Mouse (Mus musculus) liver, adult 2 months (tissue): ENCODE measurements around the gene Mpdu1. TPM values are rescaled to one million over a fixed set of nuclear protein-coding genes. Genes with fewer than 3 reads are reported as not detected.

Experiments used
- DNase-seq: peaks from one replicate; pipeline ENCODE4 v3.0.0-alpha.2; 2011; ENCODE audit warnings: low read depth, low spot score; ENCODE audit errors: extremely low read depth
- H3K27ac ChIP-seq: fragments of 200-500 bp; replicated peaks from 2 replicates; pipeline ENCODE4 v1.5.1; 2012; ENCODE audit warnings: low read depth, mild to moderate bottlenecking, control low read depth, inconsistent platforms, low read length; ENCODE audit not compliant: insufficient read depth
- H3K27me3 ChIP-seq: fragments of 200-500 bp; 2 replicates; pipeline ENCODE4 v1.6.1; 2012; ENCODE audit warnings: mild to moderate bottlenecking, moderate library complexity, low read length, inconsistent platforms; ENCODE audit not compliant: control insufficient read depth, insufficient read depth
- H3K36me3 ChIP-seq: fragments of 200-500 bp; 2 replicates; pipeline ENCODE4 v1.6.1; 2012; ENCODE audit warnings: low read length, inconsistent platforms; ENCODE audit not compliant: control insufficient read depth, insufficient read depth
- H3K4me1 ChIP-seq: fragments of 200-500 bp; 2 replicates; pipeline ENCODE4 v1.6.1; 2011; ENCODE audit warnings: low read length; ENCODE audit not compliant: control insufficient read depth, insufficient read depth
- H3K4me3 ChIP-seq: fragments of 200-500 bp; 2 replicates; pipeline ENCODE4 v1.5.1; 2011; ENCODE audit warnings: low read depth, mild to moderate bottlenecking, control low read depth, low read length, moderate library complexity; ENCODE audit not compliant: insufficient read depth
- H3K79me2 ChIP-seq: fragments of 200-500 bp; 2 replicates; pipeline ENCODE4 v1.6.1; 2012; ENCODE audit warnings: inconsistent platforms, mild to moderate bottlenecking, low read length, moderate library complexity; ENCODE audit not compliant: control insufficient read depth, insufficient read depth
- H3K9ac ChIP-seq: fragments of 200-500 bp; 2 replicates; pipeline ENCODE4 v1.6.1; 2012; ENCODE audit warnings: low read depth, mild to moderate bottlenecking, control low read depth, inconsistent platforms, low read length
- CTCF ChIP-seq: fragments of 200-500 bp; IDR thresholded peaks from 2 replicates; pipeline ENCODE4 v1.5.1; 2011; ENCODE audit warnings: low read depth, low read length, control low read depth
- POLR2A ChIP-seq: fragments of 200-500 bp; IDR thresholded peaks from 2 replicates; pipeline ENCODE4 v1.6.1; 2011; ENCODE audit warnings: low read length, control low read depth; ENCODE audit not compliant: insufficient read depth; ENCODE audit errors: extremely low read depth
- WGBS: fragments of 180-500 bp; shearing (Covaris S2); methylation state at CpG from one replicate; pipeline ENCODE4 v1.1.7; 2018; 5-methylcytosine and 5-hydroxymethylcytosine counted together
- polyA plus RNA-seq: library from polyadenylated mRNA; depleted of rRNA; stranded (reverse); fragments of >200 nt; gene quantifications from 2 replicates; pipeline ENCODE4 v1.2.3, GENCODE M21; 2012
- total RNA-seq: library from RNA; depleted of rRNA; stranded (reverse); fragments of >200 nt; gene quantifications from 2 replicates; pipeline ENCODE4 v1.2.3, GENCODE M21; 2014

Gene Mpdu1
- total and polyA plus RNA-seq, 2 experiments = 49.9 to 115 TPM

- H3K36me3 ChIP-seq = peaks cover 16% of the 10 kb centered on the region
- no peak overlapping the region for H3K4me3 ChIP-seq
- H3K27me3 ChIP-seq = no peaks in the 10 kb centered on the region
- H3K9ac ChIP-seq = no peak overlapping the region
- TF ChIP-seq POLR2A = no peak
- TF ChIP-seq CTCF = no peak
- no peaks in the 10 kb centered on the region; the same call in 1 of the 2 replicates for H3K79me2 ChIP-seq
- H3K4me1 ChIP-seq = peaks cover 9% of the 10 kb centered on the region
- H3K27ac ChIP-seq = peak overlapping the region; percentile 17
- WGBS = 41% methylated on average over 6 of the region's 6 CpGs
- peak; percentile 68 for DNase-seq
Observed at GRCm38 (mm10) chr11:69663795-69664194, 1.4 kb upstream of the Mpdu1 start.

- TF ChIP-seq CTCF (no peak), POLR2A (no peak)
- WGBS = 65% methylated on average over 13 of the region's 13 CpGs
- H3K79me2 ChIP-seq = no peaks in the 10 kb centered on the region; the same call in 1 of the 2 replicates
- H3K27me3 ChIP-seq = no peaks in the 10 kb centered on the region
- peaks cover 10% of the 10 kb centered on the region; the same call in 1 of the 2 replicates for H3K36me3 ChIP-seq
- H3K4me3 ChIP-seq = peak overlapping the region; percentile 65
- DNase-seq = peak; percentile 44
- H3K4me1 ChIP-seq = peaks cover 9% of the 10 kb centered on the region
- H3K9ac ChIP-seq = peak overlapping the region; percentile 28
- H3K27ac ChIP-seq = peak overlapping the region; percentile 70
Observed at GRCm38 (mm10) chr11:69662967-69663671, 677 bp upstream of the Mpdu1 start.

GRCm38 (mm10) chr11:69661221-69661881, 1.1 kb downstream of the Mpdu1 start:
- peaks cover 9% of the 10 kb centered on the region for H3K4me1 ChIP-seq
- H3K4me3 ChIP-seq = peak overlapping the region; percentile 65
- WGBS = 20% methylated on average over 3 of the region's 3 CpGs
- H3K36me3 ChIP-seq = no peaks in the 10 kb centered on the region
- H3K79me2 ChIP-seq = no peaks in the 10 kb centered on the region; the same call in 1 of the 2 replicates
- peak overlapping the region; percentile 87 for H3K27ac ChIP-seq
- no peak for TF ChIP-seq CTCF
- no peak for TF ChIP-seq POLR2A
- no peaks in the 10 kb centered on the region for H3K27me3 ChIP-seq
- peak overlapping the region; percentile 79; the same call in 1 of the 2 replicates for H3K9ac ChIP-seq
- peak; percentile 72 for DNase-seq

- Histone ChIP-seq H3K9ac (no peak overlapping the region), H3K36me3 (peaks cover 3% of the 10 kb centered on the region; the same call in 1 of the 2 replicates), H3K4me1 (peaks cover 5% of the 10 kb centered on the region), H3K4me3 (no peak overlapping the region), H3K27me3 (no peaks in the 10 kb centered on the region), H3K79me2 (no peaks in the 10 kb centered on the region; the same call in 1 of the 2 replicates), H3K27ac (no peak overlapping the region)
- 86% methylated on average over 15 of the region's 15 CpGs for WGBS
- no peak for DNase-seq
- TF ChIP-seq CTCF = peak; percentile 9; the same call in 1 of the 2 replicates
- no peak for TF ChIP-seq POLR2A
Observed at GRCm38 (mm10) chr11:69657462-69657881, 5.0 kb downstream of the Mpdu1 start.

GRCm38 (mm10) chr11:69656617-69657461, 5.6 kb downstream of the Mpdu1 start:
- no peak overlapping the region for H3K4me3 ChIP-seq
- no peak for DNase-seq
- 81% methylated on average over 10 of the region's 10 CpGs for WGBS
- no peaks in the 10 kb centered on the region for H3K27me3 ChIP-seq
- peaks cover 5% of the 10 kb centered on the region for H3K4me1 ChIP-seq
- no peaks in the 10 kb centered on the region; the same call in 1 of the 2 replicates for H3K79me2 ChIP-seq
- TF ChIP-seq CTCF (peak; percentile 67), POLR2A (no peak)
- no peak overlapping the region for H3K9ac ChIP-seq
- H3K36me3 ChIP-seq = peaks cover 8% of the 10 kb centered on the region; the same call in 1 of the 2 replicates
- no peak overlapping the region for H3K27ac ChIP-seq
